Mouse (Mus musculus) cerebellum, adult 2 months (tissue): ENCODE measurements at regions not wholly inside any gene's neighbourhood (a gene's known extent, or its start where the extent isn't known, plus 50 kb on each side); places are given as distances from the start of the nearest gene placed in this dataset.
A peak's percentile ranks its signal among the peaks of the same experiment; 100 is the strongest.

ENCODE experiments used
- DNase-seq, 2 experiments: peaks; one replicate each; pipeline ENCODE4 v3.0.0; 2021
- H3K27ac ChIP-seq: fragments of 200-500 bp; 2 replicates; pipeline ENCODE4 v1.5.1; 2012; ENCODE audit warnings: low read length, control low read depth, inconsistent platforms; ENCODE audit not compliant: insufficient read depth
- H3K27me3 ChIP-seq: fragments of 200-500 bp; 2 replicates; pipeline ENCODE4 v1.6.1; 2012; ENCODE audit warnings: inconsistent platforms, mild to moderate bottlenecking, low read length, moderate library complexity; ENCODE audit not compliant: control insufficient read depth, insufficient read depth
- H3K4me1 ChIP-seq: fragments of 200-500 bp; 2 replicates; pipeline ENCODE4 v1.6.1; 2011; ENCODE audit warnings: low read length; ENCODE audit not compliant: control insufficient read depth, insufficient read depth
- H3K4me3 ChIP-seq: fragments of 200-500 bp; replicated peaks from 2 replicates; pipeline ENCODE3; 2011; ENCODE audit warnings: mild to moderate bottlenecking, low read depth, low read length, control low read depth; ENCODE audit not compliant: insufficient read depth
- CTCF ChIP-seq: fragments of 200-500 bp; IDR thresholded peaks from 2 replicates; pipeline ENCODE4 v1.5.1; 2011; ENCODE audit warnings: low read depth, mild to moderate bottlenecking, control low read depth, low read length, moderate library complexity, borderline replicate concordance; ENCODE audit not compliant: insufficient read depth
- POLR2A ChIP-seq: fragments of 200-500 bp; IDR thresholded peaks from 2 replicates; pipeline ENCODE4 v1.6.1; 2011; ENCODE audit warnings: low read length, control low read depth, borderline replicate concordance; ENCODE audit not compliant: insufficient read depth
- WGBS: fragments of 180-500 bp; shearing (Covaris S2); methylation state at CpG from one replicate; pipeline ENCODE4 v1.1.7; 2018; 5-methylcytosine and 5-hydroxymethylcytosine counted together

GRCm38 (mm10) chr14:64511300-64511699 lies 407.2 kb downstream of the Prss52 start:
- TF ChIP-seq CTCF (no peak), POLR2A (no peak)
- Histone ChIP-seq H3K27ac (no peak overlapping the region), H3K4me1 (peaks cover 4% of the 10 kb centered on the region; the same call in 1 of the 2 replicates), H3K27me3 (no peaks in the 10 kb centered on the region), H3K4me3 (no peak overlapping the region)
- DNase-seq, result peak in 1 of 2 experiments; percentile 26
- 92% methylated on average over 7 of the region's 7 CpGs for WGBS

- Histone ChIP-seq H3K4me1 (peaks cover 4% of the 10 kb centered on the region; the same call in 1 of the 2 replicates), H3K27ac (no peak overlapping the region), H3K4me3 (no peak overlapping the region), H3K27me3 (no peaks in the 10 kb centered on the region)
- no peak for TF ChIP-seq POLR2A
- TF ChIP-seq CTCF, result no peak
- WGBS, result 18% methylated on average over 7 of the region's 7 CpGs
- DNase-seq, result peak; percentile 61 to 70
Measured at GRCm38 (mm10) chr14:64512726-64513125, 408.6 kb downstream of the Prss52 start.

- Histone ChIP-seq H3K27ac (no peak overlapping the region), H3K27me3 (no peaks in the 10 kb centered on the region), H3K4me1 (peaks cover 4% of the 10 kb centered on the region; the same call in 1 of the 2 replicates), H3K4me3 (no peak overlapping the region)
- no peak for TF ChIP-seq CTCF
- TF ChIP-seq POLR2A, result no peak
- peak in 1 of 2 experiments; percentile 19 for DNase-seq
- WGBS, result 68% methylated on average over 7 of the region's 7 CpGs
Measured at GRCm38 (mm10) chr14:64517584-64518195, 413.6 kb downstream of the Prss52 start.

- no peak for TF ChIP-seq CTCF
- TF ChIP-seq POLR2A, result no peak
- DNase-seq, result no peak
- Histone ChIP-seq H3K27ac (no peak overlapping the region), H3K4me1 (no peaks in the 10 kb centered on the region), H3K4me3 (no peak overlapping the region), H3K27me3 (no peaks in the 10 kb centered on the region)
- 54% methylated on average over 8 of the region's 8 CpGs for WGBS
Measured at GRCm38 (mm10) chr14:64524641-64525040, 420.6 kb downstream of the Prss52 start.

GRCm38 (mm10) chr14:64525302-64526078 lies 421.4 kb downstream of the Prss52 start:
- TF ChIP-seq POLR2A (no peak), CTCF (no peak)
- no peak for DNase-seq
- 93% methylated on average over 10 of the region's 10 CpGs for WGBS
- no peak overlapping the region for H3K4me3 ChIP-seq
- H3K4me1 ChIP-seq, result no peaks in the 10 kb centered on the region
- H3K27ac ChIP-seq, result no peak overlapping the region
- H3K27me3 ChIP-seq, result no peaks in the 10 kb centered on the region

- Histone ChIP-seq H3K27ac (no peak overlapping the region), H3K27me3 (no peaks in the 10 kb centered on the region), H3K4me1 (peaks cover 8% of the 10 kb centered on the region; the same call in 1 of the 2 replicates), H3K4me3 (no peak overlapping the region)
- TF ChIP-seq POLR2A (no peak), CTCF (no peak)
- WGBS, result 82% methylated on average over 3 of the region's 3 CpGs
- no peak for DNase-seq
Measured at GRCm38 (mm10) chr14:64530541-64530940, 426.5 kb downstream of the Prss52 start.

- WGBS, result 84% methylated on average over 7 of the region's 7 CpGs
- Histone ChIP-seq H3K27ac (no peak overlapping the region), H3K27me3 (no peaks in the 10 kb centered on the region), H3K4me1 (peaks cover 8% of the 10 kb centered on the region; the same call in 1 of the 2 replicates), H3K4me3 (no peak overlapping the region)
- TF ChIP-seq CTCF, result no peak
- TF ChIP-seq POLR2A, result no peak
- no peak for DNase-seq
Measured at GRCm38 (mm10) chr14:64531221-64531949, 427.3 kb downstream of the Prss52 start.
